Mouse (Mus musculus) liver, postnatal 0 days (tissue): ENCODE measurements at regions not wholly inside any gene's neighbourhood (a gene's known extent, or its start where the extent isn't known, plus 50 kb on each side); places are given as distances from the start of the nearest gene placed in this dataset.
A peak's percentile ranks its signal among the peaks of the same experiment; 100 is the strongest.
"Not testable (repeated sequence)": the region's sequence is repeated elsewhere in the genome, so short reads cannot be mapped to it uniquely, and the experiment has no call there.

ENCODE experiments used
- ATAC-seq: fragments of 200-750 bp; cut with Nextera tagmentation; 2 replicates; pipeline ENCODE4 v1.8.0; 2017; ENCODE audit warnings: mild to moderate bottlenecking, moderate library complexity
- DNase-seq: peaks from one replicate; pipeline ENCODE4 v3.0.0-alpha.2; 2016
- H3K27ac ChIP-seq: fragments of 300-500 bp; sonication (generic); 2 replicates; pipeline ENCODE4 v1.5.1; 2014; ENCODE audit warnings: antibody characterized with exemption, moderate library complexity, mild to moderate bottlenecking, low read depth
- H3K27me3 ChIP-seq: fragments of 300-500 bp; sonication (generic); 2 replicates; pipeline ENCODE4 v1.6.1; 2014; ENCODE audit warnings: low read length, control low read depth, mixed read lengths; ENCODE audit not compliant: insufficient read depth
- H3K36me3 ChIP-seq: fragments of 300-500 bp; sonication (generic); replicated peaks from 2 replicates; pipeline ENCODE4 v1.6.1; 2014; ENCODE audit warnings: mild to moderate bottlenecking, control low read depth, low read length, moderate library complexity, mixed read lengths; ENCODE audit not compliant: insufficient read depth
- H3K4me1 ChIP-seq: fragments of 300-500 bp; sonication (generic); 2 replicates; pipeline ENCODE4 v1.6.1; 2014; ENCODE audit warnings: antibody characterized with exemption, mild to moderate bottlenecking, control low read depth; ENCODE audit not compliant: insufficient read depth
- H3K4me2 ChIP-seq: fragments of 300-500 bp; sonication (generic); 2 replicates; pipeline ENCODE4 v1.6.1; 2014; ENCODE audit warnings: low read depth, mild to moderate bottlenecking, low read length, moderate library complexity, mixed read lengths
- H3K4me3 ChIP-seq: fragments of 300-500 bp; sonication (generic); 2 replicates; pipeline ENCODE4 v1.5.1; 2014; ENCODE audit warnings: low read depth, low read length
- H3K9ac ChIP-seq: fragments of 300-500 bp; sonication (generic); replicated peaks from 2 replicates; pipeline ENCODE4 v1.6.1; 2014; ENCODE audit warnings: mild to moderate bottlenecking, moderate library complexity
- H3K9me3 ChIP-seq: fragments of 300-500 bp; sonication (generic); 2 replicates; pipeline ENCODE4 v1.6.1; 2016; ENCODE audit warnings: mild to moderate bottlenecking, control low read depth, low read length, mixed read lengths
- CTCF ChIP-seq: sonication (generic); IDR thresholded peaks from 2 replicates; pipeline ENCODE4 v1.5.1; 2016; ENCODE audit warnings: antibody characterized with exemption, low read depth
- EP300 ChIP-seq: IDR thresholded peaks from 2 replicates; pipeline ENCODE4 v1.6.1; 2016; ENCODE audit warnings: antibody characterized with exemption, low read depth, mild to moderate bottlenecking
- WGBS: fragments of 180-500 bp; shearing (Covaris S2); extraction: QIAGEN DNeasy Blood & Tissue Kit; methylation state at CpG from one replicate; pipeline ENCODE4 v1.1.7; 2014; ENCODE audit not compliant: insufficient replicate concordance; 5-methylcytosine and 5-hydroxymethylcytosine counted together

DNA sequence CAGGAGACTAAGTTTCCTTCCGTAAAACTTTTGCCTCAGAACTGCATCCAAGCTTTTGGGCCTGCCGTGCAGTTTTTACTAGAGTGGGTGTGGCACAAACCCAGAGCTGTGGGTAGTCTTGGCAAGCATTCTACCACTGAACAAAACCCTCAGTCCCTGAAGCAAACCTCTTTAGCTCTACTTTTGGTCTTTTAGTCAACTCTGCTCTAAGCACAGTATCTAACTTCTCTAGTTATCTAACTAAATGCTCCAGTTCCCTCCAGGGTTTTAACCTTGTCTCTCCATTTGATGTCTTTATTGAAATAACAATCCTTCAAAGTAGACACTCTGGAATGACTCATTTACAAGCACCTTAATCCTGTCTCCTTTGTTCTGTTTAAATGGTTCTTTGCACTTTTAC lies 361.0 kb downstream of the Trib2 start:
- ATAC-seq: no peak
- Histone ChIP-seq H3K36me3 (no peaks in the 10 kb centered on the region), H3K4me3 (no peak overlapping the region), H3K4me1 (no peaks in the 10 kb centered on the region), H3K4me2 (no peak overlapping the region), H3K9ac (no peak overlapping the region), H3K27ac (no peak overlapping the region), H3K9me3 (no peaks in the 10 kb centered on the region), H3K27me3 (no peaks in the 10 kb centered on the region)
- TF ChIP-seq CTCF (no peak), EP300 (no peak)
- DNase-seq: no peak
- 86% methylated on average over 2 of the region's 2 CpGs for WGBS

GRCm38 (mm10) chr12:15449484-15449883 lies 367.2 kb downstream of the Trib2 start:
- Histone ChIP-seq H3K4me1 (no peaks in the 10 kb centered on the region), H3K4me2 (no peak overlapping the region), H3K27ac (no peak overlapping the region), H3K27me3 (no peaks in the 10 kb centered on the region), H3K9ac (no peak overlapping the region), H3K36me3 (no peaks in the 10 kb centered on the region), H3K4me3 (no peak overlapping the region), H3K9me3 (no peaks in the 10 kb centered on the region)
- no peak for TF ChIP-seq EP300
- TF ChIP-seq CTCF: no peak
- DNase-seq (no peak), ATAC-seq (no peak)
- WGBS: 82% methylated on average over 4 of the region's 4 CpGs

GRCm38 (mm10) chr12:15416180-15416766 lies 400.4 kb downstream of the Trib2 start:
- 16% methylated on average over 4 of the region's 4 CpGs for WGBS
- ATAC-seq (no peak), DNase-seq (no peak)
- H3K27ac ChIP-seq: no peak overlapping the region
- H3K4me2 ChIP-seq: no peak overlapping the region
- no peaks in the 10 kb centered on the region for H3K36me3 ChIP-seq
- no peaks in the 10 kb centered on the region for H3K4me1 ChIP-seq
- H3K4me3 ChIP-seq: no peak overlapping the region
- no peaks in the 10 kb centered on the region for H3K27me3 ChIP-seq
- peak; percentile 29 for TF ChIP-seq CTCF
- TF ChIP-seq EP300: no peak
- H3K9ac ChIP-seq: no peak overlapping the region
- no peaks in the 10 kb centered on the region for H3K9me3 ChIP-seq

- no peak for DNase-seq
- Histone ChIP-seq H3K4me1 (no peaks in the 10 kb centered on the region), H3K4me2 (no peak overlapping the region), H3K9me3 (no peaks in the 10 kb centered on the region), H3K9ac (no peak overlapping the region), H3K4me3 (no peak overlapping the region), H3K27me3 (no peaks in the 10 kb centered on the region), H3K36me3 (no peaks in the 10 kb centered on the region), H3K27ac (no peak overlapping the region)
- 70% methylated on average over 3 of the region's 3 CpGs for WGBS
- no peak for ATAC-seq
- TF ChIP-seq EP300: no peak
- TF ChIP-seq CTCF: no peak
Measured at GRCm38 (mm10) chr12:15410419-15410818, 406.3 kb downstream of the Trib2 start.

GRCm38 (mm10) chr12:15407577-15407976 lies 409.1 kb downstream of the Trib2 start:
- not testable (repeated sequence) for H3K4me2 ChIP-seq, DNase-seq, H3K36me3 ChIP-seq, H3K9me3 ChIP-seq, H3K4me3 ChIP-seq, H3K27ac ChIP-seq, H3K4me1 ChIP-seq, H3K9ac ChIP-seq, H3K27me3 ChIP-seq, ATAC-seq
- WGBS: 58% methylated on average over 3 of the region's 3 CpGs

DNA sequence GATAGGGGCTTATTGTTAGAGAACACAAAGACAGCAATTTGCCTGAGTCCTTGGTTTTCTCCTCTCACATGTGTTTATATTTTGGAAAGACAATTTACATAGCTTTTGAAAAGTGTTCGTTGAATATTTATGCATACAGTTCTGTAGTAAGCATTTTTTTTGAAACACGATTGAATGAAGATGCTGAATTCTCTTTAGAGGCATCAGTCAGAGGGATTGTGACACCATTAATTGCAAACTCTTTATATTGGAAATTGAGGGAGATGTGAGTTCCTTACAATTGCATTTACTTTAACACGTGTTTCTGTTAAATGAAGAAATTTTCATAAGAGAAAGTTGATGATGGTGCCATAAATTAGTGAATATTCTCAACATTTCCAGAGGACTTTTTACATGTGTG lies 424.1 kb downstream of the Trib2 start:
- H3K36me3 ChIP-seq: no peaks in the 10 kb centered on the region
- ATAC-seq (no peak), DNase-seq (no peak)
- H3K4me3 ChIP-seq: no peak overlapping the region
- no peaks in the 10 kb centered on the region for H3K9me3 ChIP-seq
- no peaks in the 10 kb centered on the region for H3K4me1 ChIP-seq
- TF ChIP-seq EP300 (no peak), CTCF (no peak)
- no peak overlapping the region for H3K27ac ChIP-seq
- H3K4me2 ChIP-seq: no peak overlapping the region
- H3K9ac ChIP-seq: no peak overlapping the region
- 72% methylated on average over 3 of the region's 3 CpGs for WGBS
- H3K27me3 ChIP-seq: no peaks in the 10 kb centered on the region

GRCm38 (mm10) chr12:15388574-15388973 lies 428.1 kb downstream of the Trib2 start:
- TF ChIP-seq CTCF (no peak), EP300 (no peak)
- Histone ChIP-seq H3K4me1 (no peaks in the 10 kb centered on the region), H3K36me3 (no peaks in the 10 kb centered on the region), H3K27me3 (no peaks in the 10 kb centered on the region), H3K4me3 (no peak overlapping the region), H3K4me2 (no peak overlapping the region), H3K27ac (no peak overlapping the region), H3K9ac (no peak overlapping the region), H3K9me3 (no peaks in the 10 kb centered on the region)
- ATAC-seq (no peak), DNase-seq (no peak)
- 63% methylated on average over 1 of the region's 1 CpGs for WGBS
